Mouse (Mus musculus) kidney, adult 2 months (tissue): ENCODE data around the gene Rabep1.

Source experiments
- CTCF ChIP-seq: fragments of 200-500 bp; conservative IDR thresholded peaks from 2 replicates; pipeline ENCODE4 v1.5.1; 2011; ENCODE audit warnings: low read depth, mild to moderate bottlenecking, control low read depth, low read length, moderate library complexity, mixed read lengths; ENCODE audit not compliant: insufficient read depth, insufficient read length
- POLR2A ChIP-seq: fragments of 200-500 bp; IDR thresholded peaks from one replicate; pipeline ENCODE4 v1.6.1; 2011; ENCODE audit warnings: low read depth, low read length, control low read depth

- TF ChIP-seq CTCF (no peak), POLR2A (no peak)
Measured at GRCm38 (mm10) chr11:70931461-70931860, 86.9 kb downstream of the Rabep1 start.
